Mouse (Mus musculus) granulocyte monocyte progenitor cell, adult 5-6 weeks (primary cell): ENCODE measurements around the gene Gatad1. TPM values are rescaled to one million over a fixed set of nuclear protein-coding genes. Genes with fewer than 3 reads are reported as not detected.
"Not testable (repeated sequence)": the region's sequence is repeated elsewhere in the genome, so short reads cannot be mapped to it uniquely, and the experiment has no call there.

ENCODE experiments used
- ATAC-seq: replicated peaks from 2 replicates; pipeline ENCODE4 v1.8.0; 2016; ENCODE audit warnings: mild to moderate bottlenecking, moderate TSS enrichment, inconsistent platforms; ENCODE audit not compliant: poor library complexity, severe bottlenecking
- total RNA-seq, 2 experiments: library from RNA; stranded (forward) in 1 of 2; stranded (reverse) in 1 of 2; fragments of 200-712, 200-1000 nt in 1 of 2; fragments of >200 nt in 1 of 2; fragmentation: Nextera tagmentation in 1 of 2; gene quantifications; 2 replicates each; pipeline ENCODE4 v1.2.3; 2014 to 2017

The Gatad1 gene
- 51.4 and 75.4 TPM in 2 replicates for total RNA-seq (2014; fragmentation: Nextera tagmentation)
- 113 and 147 TPM in 2 replicates for total RNA-seq (2017)

DNA sequence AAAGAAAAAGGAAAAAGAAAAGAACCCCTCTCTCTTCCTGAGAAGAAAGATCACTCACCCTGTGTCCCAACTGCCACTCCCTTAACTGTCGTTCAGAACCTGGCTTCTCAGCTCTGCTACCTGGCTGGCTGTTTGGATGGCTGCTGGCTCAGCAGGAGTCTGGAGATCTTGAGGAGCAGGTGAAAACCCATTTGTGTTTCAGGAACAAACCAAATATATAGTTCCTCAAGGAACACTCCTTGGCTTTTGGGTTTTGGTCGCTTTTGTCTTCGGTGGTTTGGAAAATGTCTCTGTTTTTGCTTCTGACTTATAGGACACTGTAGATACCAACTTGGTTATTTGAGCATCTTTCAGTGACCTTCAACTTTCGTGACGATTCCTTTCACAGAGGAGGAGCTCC lies at the start of gene Gatad1:
Gene Gatad1 (minus strand): TSS at position 101 of the 400 bp plus-strand sequence.
- ATAC-seq = no peak

- ATAC-seq = no peak
Observed at GRCm38 (mm10) chr5:3702180-3702579, 45.2 kb upstream of the Gatad1 start.

- no peak for ATAC-seq
Observed at GRCm38 (mm10) chr5:3700025-3700424, 43.0 kb upstream of the Gatad1 start.

- ATAC-seq = peak; percentile 20; the same call in 1 of the 2 replicates
Observed at GRCm38 (mm10) chr5:3696031-3696430, 39.0 kb upstream of the Gatad1 start.

DNA sequence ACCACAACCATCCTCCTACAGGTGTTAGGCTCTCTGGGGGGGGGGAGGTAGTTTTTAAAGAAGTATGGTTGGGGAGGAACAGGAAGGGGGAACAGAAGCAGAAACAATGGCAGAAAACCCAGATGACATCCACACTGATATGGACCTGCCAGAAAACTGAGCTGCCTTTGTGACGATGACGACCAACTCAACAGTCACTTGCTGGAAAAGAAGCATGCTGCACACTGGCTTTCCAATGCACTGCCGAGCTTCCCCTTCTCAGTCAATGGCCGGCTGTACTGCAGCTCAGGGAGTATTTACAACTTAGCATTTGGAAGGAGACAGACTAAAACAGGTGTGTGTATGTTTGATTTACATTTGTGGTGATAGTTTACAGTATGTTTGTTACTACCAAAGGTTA lies 38.2 kb upstream of the Gatad1 start:
- no peak for ATAC-seq

DNA sequence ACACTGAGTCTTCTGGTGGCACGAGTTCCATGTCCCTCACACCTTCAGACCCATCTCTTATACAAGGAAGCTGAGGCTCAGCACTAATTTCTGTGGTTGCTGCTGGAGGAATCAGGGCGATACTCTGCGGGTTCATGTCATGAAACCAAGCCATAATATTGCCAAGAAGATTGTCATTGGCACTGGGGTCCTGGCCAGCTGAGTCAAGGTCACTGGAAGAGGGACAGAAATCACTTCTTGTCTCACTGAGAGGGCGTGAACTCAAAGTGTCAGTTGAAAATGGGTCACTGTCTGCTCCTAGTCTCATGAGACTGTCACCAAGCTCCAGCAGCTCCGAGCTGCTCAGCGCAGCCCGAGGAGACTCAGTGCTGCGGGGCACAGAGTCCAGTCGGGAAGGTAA lies 36.0 kb upstream of the Gatad1 start:
- no peak for ATAC-seq

DNA sequence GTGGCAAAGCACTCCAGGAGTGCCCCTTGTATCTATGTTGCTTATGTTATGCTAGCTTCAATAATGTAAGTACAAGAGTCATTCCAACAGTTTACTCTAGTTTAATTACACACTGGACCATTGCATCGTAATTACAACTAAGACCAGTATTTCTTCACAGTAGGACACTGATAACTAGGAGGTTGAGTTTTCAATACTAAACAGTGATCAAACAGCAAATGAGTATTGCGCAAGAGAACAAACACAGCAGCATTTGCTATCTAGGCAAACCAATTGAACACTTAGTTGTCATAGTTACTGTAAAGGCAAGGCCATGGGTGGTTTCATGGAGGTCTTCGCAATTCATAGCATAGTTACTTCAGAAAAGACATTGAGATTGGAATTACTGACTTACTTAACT lies 34.3 kb upstream of the Gatad1 start:
- no peak for ATAC-seq

- ATAC-seq = no peak
Observed at GRCm38 (mm10) chr5:3688298-3688697, 31.3 kb upstream of the Gatad1 start.

DNA sequence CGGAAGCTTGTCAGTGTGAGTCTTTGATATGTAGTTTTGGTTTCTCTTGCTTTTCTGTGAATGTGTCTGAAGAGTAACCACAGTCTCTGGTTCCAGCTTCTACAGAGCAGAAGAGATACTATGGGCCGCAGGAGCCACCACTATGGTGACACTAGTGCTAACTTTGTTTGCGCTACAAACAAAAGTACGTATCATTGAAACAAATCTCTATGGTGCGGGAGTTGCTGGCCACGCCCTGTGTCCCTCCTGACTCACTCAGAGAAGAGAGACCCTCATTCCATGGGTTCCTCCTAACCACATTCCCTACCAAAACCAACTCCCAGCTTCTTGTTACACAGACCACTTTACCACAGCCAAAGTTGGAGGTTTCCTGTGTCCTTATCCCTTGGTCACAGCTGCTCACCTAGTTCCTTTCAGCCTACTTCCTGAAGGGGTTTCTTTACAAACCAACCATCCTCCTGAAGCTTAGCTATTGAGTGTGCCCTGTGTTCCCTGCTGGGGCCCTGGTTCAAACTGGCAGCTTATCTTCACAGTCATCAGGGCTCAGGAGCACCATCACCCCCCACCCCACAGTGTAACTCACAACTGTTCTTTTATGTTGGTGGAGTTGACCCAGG lies 13.1 kb upstream of the Gatad1 start:
- peak; percentile 80 for ATAC-seq

DNA sequence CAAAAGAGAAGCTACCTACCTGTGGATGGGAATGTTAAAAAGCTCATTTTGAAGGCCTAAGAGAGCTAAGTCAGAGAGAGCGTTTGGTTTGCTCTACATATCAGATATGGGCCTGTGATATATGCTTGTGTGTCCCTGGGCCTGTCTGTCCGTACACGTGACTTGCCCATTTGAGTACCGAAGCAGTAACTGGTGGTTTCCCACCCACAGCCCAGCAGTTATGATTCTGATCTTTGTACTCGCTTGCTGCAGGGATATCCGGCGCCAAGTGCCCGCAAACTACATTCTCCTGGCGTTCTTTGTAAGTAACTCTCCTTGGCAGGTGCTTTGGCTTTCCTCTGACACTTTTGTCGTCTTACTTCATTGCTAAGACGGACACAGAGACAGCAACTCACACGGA lies 9.6 kb upstream of the Gatad1 start:
- no peak for ATAC-seq

DNA sequence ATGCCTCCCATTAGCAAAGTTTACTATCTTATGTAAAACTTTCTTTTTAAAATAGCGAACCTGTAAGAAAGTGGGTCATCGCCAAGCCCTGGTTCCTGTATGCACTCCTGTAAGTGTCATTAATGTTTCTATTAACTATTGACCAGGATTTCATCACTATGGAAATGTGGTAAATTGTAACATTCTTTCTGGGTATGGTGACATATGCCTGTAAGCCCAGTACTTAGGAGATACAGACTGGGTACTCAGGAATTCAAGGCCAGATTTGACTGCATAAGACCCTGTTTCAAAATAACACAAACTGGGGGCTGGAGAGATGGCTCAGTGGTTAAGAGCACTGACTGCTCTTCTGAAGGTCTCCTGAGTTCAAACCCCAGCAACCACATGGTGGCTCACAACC lies 8.2 kb upstream of the Gatad1 start:
- ATAC-seq = peak; percentile 66

- ATAC-seq = peak; percentile 44
Observed at GRCm38 (mm10) chr5:3653801-3654200, 3.2 kb downstream of the Gatad1 start.

DNA sequence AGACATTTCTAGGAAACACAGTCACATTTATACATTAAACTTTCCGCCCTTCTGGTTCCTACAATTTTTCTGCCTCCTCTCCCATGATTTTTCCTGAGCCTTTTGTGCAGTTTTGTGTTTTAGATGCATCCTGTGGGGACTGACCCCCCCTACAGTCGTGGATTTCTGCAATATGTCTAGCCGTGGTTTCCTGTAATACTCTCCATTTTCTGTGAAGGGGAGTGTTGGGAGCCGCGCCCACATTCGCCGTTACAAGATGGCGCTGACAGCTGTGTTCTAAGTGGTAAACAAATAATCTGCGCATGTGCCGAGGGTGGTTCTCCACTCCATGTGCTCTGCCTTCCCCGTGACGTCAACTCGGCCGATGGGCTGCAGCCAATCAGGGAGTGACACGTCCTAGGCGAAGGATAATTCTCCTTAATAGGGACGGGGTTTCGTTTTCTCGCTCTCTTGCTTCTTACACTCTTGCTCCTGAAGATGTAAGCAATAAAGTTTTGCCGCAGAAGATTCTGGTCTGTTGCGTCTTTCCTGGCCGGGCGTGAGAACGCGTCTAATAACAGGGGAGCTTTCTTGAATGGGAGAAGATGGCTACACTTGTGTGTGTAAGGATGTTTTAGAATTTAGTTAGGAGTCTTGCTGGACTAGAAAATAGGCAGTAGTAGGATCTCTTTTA lies 3.9 kb downstream of the Gatad1 start:
- ATAC-seq = not testable (repeated sequence)

DNA sequence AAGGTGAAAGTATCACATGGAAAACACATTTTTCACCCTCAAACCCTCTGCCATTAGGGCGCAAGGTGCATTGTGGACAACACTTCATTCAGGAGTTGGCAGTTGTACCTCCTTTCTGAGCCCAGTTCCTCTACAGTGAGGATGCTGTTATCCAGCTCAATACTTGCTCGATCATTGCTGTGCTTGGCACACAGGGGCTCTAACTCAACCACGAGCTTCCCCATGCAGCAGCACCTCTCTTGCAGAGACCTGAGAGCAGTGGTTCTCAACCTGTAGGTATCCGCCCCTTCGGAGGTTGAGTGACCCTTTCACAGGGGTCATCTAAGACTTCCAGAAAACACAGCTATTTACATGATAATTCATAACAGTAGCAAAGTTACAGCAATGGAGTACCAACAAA lies 5.4 kb downstream of the Gatad1 start:
- ATAC-seq = no peak

DNA sequence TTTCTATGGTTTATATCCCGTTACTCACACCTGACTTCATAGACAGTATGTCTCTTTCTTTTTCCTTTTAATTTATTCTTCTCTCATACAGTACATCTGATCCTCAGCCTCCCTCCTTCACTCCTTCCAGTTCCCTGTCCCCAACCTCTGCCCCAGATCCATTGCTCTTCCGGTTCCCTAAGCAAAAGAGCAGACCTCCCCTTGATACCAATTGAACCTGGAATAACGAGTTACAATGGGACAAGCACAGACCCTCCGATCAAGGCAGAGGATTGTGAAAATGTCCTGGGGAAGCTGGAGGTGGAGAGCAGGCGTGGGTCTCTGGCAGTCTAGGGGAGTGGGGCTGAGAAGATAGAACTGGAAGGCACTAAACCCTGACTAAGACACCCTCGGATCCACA lies 6.1 kb downstream of the Gatad1 start, which contains the start of gene Tmbim7:
Gene Tmbim7 (plus strand): TSS at position 301 of the 400 bp plus-strand sequence.
- ATAC-seq = no peak

GRCm38 (mm10) chr5:3648849-3649210 lies 8.2 kb downstream of the Gatad1 start:
- no peak for ATAC-seq

GRCm38 (mm10) chr5:3648206-3648848 lies 8.7 kb downstream of the Gatad1 start:
- no peak for ATAC-seq

GRCm38 (mm10) chr5:3647708-3648121 lies 9.3 kb downstream of the Gatad1 start:
- ATAC-seq = peak; percentile 89

- ATAC-seq = peak; percentile 38
Observed at GRCm38 (mm10) chr5:3646991-3647707, 9.8 kb downstream of the Gatad1 start.

DNA sequence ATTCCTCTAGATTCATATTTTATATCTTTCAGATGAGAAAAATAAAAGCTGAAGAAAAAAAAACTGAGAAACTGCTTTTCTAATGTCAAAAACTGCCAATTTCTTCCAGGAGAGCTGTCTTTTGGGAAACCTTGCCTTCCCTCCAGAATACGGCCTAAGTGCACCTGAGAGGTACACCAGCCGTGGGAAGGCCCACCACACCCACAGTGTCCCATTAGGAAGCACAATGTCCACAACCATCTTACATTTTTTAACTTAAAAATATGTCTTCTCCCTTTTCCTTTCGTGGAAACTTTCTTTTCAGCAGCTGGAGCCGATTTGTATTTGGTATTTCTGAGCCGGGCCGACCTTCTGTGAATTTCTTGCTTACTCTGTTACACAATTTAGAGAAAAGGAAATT lies 10.4 kb downstream of the Gatad1 start:
- no peak for ATAC-seq

- no peak for ATAC-seq
Observed at GRCm38 (mm10) chr5:3645326-3645725, 11.7 kb downstream of the Gatad1 start.
